Mouse (Mus musculus) hematopoietic stem cell, adult 5-6 weeks (primary cell): ENCODE measurements around the gene Gm12216. TPM values are rescaled to one million over a fixed set of nuclear protein-coding genes. Genes with fewer than 3 reads are reported as not detected.

ENCODE experiments used
- ATAC-seq, 2 experiments: fragments of 125-278 bp in 1 of 2; replicated peaks in 1 of 2; 2 replicates each; pipeline ENCODE4 v1.8.0; 2016 to 2017; ENCODE audit warnings: inconsistent platforms in 2 of 2, mild to moderate bottlenecking in 2 of 2, moderate number of reproducible peaks in 2 of 2, low read depth in 1 of 2, moderate TSS enrichment in 1 of 2; ENCODE audit not compliant: low FRiP score in 2 of 2, poor library complexity in 2 of 2, severe bottlenecking in 2 of 2, insufficient read depth in 1 of 2, low TSS enrichment in 1 of 2
- total RNA-seq: library from RNA; stranded (forward); fragments of 172-1452, 232-1000 nt; gene quantifications from 2 replicates; pipeline ENCODE4 v1.2.3, GENCODE M21; 2017

Gene Gm12216
- total RNA-seq, 1 experiment from 2014 or later = 15.1 TPM

GRCm38 (mm10) chr11:53810156-53810555 lies 48.9 kb downstream of the Gm12216 start:
- ATAC-seq = no peak

DNA sequence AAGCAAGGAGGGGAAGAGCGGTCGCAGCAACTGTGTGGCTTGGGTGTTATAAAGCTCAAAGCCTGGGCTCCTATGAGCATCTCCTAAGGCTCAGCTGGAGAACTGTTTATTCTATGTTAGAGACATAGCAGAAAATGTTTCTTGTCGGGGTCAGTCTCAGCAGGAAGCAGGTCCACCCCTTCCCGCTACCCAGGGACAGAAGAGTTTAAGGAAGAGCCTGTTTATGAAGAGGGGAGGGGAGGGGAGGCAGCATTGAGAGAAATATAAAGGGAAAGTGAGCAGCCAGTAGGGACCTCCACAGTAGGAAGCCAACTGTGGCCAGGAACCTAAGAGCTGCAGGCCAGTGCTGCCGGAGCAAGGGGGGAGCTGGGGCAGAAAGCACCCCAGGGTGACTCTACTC lies 49.7 kb downstream of the Gm12216 start:
- ATAC-seq = no peak

- ATAC-seq = peak; percentile 43 to 60; a peak in 1 of 4 replicates
Observed at GRCm38 (mm10) chr11:53805786-53806185, 53.3 kb downstream of the Gm12216 start.

- no peak for ATAC-seq
Observed at GRCm38 (mm10) chr11:53804569-53805344, 54.3 kb downstream of the Gm12216 start.

DNA sequence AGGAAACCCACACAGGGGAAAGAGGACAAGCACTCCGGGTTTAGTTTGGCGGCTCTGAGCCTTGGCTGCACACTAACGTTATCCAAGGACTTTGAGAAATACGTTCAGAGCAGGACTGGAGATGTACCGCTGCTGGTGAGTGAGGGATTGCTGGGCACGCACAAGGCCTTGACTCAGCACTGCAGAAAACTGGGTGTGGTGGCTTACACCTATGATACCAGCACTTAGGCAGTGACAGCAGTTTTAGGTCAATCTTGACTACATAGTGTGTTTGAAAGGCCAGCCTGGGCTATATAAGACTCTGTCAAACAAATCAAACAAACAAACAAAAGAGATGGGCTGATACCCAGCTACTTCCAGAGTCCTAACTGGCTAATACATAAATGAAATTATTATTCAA lies 55.6 kb downstream of the Gm12216 start:
- ATAC-seq = no peak

DNA sequence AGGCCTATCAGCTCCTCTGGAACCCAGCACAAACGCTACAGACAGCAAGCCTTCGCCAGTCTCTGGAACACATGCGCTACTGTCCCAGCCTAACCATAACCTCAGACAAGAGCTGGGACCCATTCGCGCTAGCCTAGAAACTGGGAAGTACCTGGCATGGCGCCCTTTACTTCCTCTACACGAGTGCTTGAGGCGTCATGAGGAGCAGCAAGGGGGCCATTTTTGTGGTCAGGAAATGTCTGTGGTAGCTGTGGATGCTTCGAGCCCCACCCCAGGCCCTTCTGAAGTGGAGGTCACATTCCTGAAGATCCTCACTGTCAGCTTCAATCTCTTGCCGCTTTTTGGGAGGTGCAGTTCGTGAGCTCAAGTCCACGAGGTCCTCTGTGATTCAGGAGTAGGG lies 56.0 kb downstream of the Gm12216 start:
- peak; percentile 68 to 77 for ATAC-seq

DNA sequence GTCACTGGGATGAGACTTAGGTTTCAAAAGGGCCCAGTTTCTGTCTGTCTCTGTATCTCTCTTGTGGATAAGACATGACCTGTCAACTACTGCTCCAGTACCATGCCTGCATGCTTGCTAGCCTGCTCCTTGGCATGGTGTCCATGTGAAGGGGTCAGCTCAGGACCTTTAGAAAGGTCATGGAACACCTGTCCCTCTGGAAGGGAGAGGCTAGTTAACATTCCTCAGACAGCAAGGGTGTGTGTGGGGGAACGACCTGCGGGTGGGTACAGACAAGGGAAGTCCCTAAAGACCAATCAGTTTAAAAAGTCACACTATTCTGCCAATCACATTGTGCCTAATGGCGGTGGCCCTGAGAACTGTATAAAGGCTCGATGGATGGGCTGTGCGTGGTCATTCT lies 58.1 kb downstream of the Gm12216 start:
- ATAC-seq = no peak

DNA sequence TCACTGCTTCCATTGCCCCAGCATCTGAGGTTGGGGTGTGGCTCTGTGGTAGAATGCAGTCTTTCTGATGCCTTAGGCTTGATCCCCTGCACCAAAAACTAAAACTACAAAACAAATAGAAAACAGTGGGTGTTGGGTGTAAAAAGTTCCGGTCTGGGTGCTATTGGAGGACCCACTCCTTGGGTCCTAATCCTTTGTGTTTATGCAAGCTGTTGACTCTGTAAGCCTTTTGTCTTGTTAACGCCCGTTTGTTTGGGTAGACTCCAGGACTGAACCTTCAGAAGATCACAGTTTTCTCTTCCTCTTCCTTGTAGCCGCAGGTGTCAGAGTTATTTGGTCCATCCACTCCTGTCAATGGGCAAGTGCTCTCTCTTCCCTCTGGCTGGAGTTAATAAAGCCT lies 59.0 kb downstream of the Gm12216 start:
- no peak for ATAC-seq

DNA sequence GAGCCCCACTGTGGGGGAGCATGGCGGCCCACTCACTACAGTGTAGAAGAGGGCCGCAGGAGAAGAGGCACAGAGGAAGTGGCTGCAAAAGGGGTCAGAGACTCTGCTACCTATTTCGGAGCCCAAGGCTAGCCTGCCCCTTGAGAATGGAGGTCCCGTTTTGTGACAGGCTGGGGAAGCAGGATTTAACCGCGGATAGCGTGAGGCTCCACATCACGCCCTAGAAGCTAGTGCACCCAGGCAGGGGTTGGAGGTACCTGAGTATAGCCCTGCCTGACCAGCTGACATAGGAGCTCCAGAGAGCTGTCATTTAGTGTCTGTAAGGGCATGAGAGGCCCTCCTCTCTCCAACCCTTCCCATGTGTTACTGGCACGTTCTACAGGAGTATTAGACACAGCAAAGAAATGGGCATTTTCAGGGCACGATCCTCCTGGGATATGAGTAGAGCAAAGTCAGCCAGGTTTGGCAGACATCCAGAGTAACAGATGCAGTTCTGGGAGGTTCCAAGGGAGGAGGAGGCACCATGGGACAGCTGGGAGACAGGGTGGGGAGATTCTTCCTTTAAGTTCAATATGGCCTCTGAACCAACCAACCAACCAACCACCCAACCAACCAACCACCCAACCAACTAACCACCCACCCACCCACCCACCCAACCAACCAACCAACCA lies 60.9 kb downstream of the Gm12216 start:
- no peak for ATAC-seq

GRCm38 (mm10) chr11:53797386-53797920 lies 61.6 kb downstream of the Gm12216 start:
- no peak for ATAC-seq

- no peak for ATAC-seq
Observed at GRCm38 (mm10) chr11:53796409-53797151, 62.5 kb downstream of the Gm12216 start.

DNA sequence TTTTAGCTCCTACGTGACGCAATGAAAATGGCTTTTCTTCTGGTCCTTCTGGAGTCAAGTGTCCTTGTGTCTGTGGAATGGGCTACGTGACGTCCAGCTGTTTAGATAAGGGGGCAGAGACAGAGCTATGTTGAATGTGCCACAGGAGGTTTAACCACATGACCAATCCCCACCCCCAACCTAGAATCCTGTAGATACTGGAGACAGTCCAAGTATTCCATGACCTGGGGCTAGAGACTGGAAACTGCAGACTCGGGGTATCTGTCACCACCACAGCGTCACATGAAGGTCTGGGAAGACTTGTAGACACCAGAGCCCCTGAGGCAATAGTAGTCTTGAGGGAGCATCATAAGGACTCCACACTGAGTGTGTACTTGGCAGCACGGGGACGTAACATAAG lies 63.2 kb downstream of the Gm12216 start:
- ATAC-seq = no peak

DNA sequence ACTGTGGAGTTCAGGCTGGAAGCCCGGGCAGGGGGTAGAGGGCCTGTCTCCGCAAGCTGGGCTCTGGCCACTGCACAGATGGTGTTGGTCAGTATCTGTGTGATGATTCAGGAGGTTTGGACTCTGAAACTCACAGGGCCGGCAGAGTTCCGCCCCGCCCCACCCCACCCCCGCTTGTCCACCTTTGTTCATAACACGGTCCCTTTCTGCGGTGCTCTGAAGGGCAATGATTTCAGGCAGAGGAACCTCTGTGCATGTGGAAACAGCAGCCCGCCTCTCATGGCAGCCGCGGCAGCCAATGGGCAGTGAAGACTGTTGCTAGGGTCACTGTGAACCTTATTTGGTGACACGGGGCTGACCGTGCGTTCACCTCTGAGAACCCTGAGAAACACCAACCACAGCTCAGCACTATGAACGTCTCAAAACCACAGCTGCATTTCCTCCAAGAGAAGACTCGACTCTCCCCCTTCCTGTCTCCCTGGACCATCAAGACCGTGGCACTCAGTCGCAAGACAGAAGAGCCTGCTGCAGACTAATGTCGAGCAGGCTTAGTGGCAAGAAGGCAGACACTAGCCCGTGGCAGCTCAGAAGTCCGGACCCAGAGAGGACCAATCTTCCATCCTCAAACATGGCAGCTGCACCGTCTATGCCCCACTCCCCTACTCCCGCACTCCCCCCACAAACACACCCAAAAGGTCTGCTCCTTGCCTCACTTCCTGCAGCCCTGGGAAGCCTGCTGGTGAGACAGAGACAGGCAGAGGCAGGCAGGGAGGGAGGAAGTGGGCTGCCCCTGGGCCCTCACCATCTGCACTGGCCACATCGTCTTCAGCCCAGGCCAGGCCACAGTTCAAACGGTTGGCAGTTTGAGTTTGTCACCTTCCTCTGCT lies 64.1 kb downstream of the Gm12216 start:
- ATAC-seq = peak; percentile 88 to 91

GRCm38 (mm10) chr11:53794015-53794414 lies 65.0 kb downstream of the Gm12216 start:
- 0 out of 4 replicates have a peak, but pooled peaks of 1 of the 2 experiments have one; percentile 13 for ATAC-seq

- no peak for ATAC-seq
Observed at GRCm38 (mm10) chr11:53792986-53793385, 66.1 kb downstream of the Gm12216 start.

DNA sequence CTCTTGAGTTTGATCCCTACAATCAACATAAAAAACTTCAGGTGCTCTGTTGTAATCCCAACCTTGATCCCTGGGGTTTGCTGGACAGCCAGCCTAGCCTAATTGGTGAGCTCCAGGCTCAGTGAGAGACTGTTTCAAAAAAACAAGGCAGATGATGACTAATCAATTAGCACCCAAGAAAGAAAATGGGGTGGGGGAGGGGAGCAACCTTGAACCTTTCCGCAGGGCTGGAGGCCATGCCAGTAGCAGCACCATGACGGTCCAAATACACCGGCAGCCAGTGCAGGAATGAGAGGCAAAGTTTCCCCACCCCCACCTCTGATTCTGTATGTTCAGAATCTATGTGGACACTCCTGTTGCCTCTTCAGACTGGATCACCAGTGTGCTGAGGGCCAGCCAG lies 69.8 kb downstream of the Gm12216 start:
- ATAC-seq = no peak

GRCm38 (mm10) chr11:53788196-53788595 lies 70.9 kb downstream of the Gm12216 start:
- ATAC-seq = no peak
